Mouse (Mus musculus) gastrocnemius, adult 2 months (tissue): ENCODE measurements around the gene Ttn. TPM values are rescaled to one million over a fixed set of nuclear protein-coding genes. Genes with fewer than 3 reads are reported as not detected.
"Not testable (repeated sequence)": the region's sequence is repeated elsewhere in the genome, so short reads cannot be mapped to it uniquely, and the experiment has no call there.

Experiments used
- DNase-seq: peaks from one replicate; pipeline ENCODE4 v3.0.0; 2022
- H3K27ac ChIP-seq: fragments of 200-600 bp; 2 replicates; pipeline ENCODE4 v1.8.1; 2022; ENCODE audit warnings: mild to moderate bottlenecking
- H3K4me3 ChIP-seq: fragments of 200-600 bp; 2 replicates; pipeline ENCODE4 v1.8.1; 2022; ENCODE audit warnings: mild to moderate bottlenecking, moderate library complexity
- CTCF ChIP-seq: fragments of 200-600 bp; IDR thresholded peaks from 2 replicates; pipeline ENCODE4 v1.8.1; 2022; ENCODE audit warnings: antibody characterized with exemption, mild to moderate bottlenecking, moderate library complexity
- intact Hi-C: fragments of 180-260 bp; cut with DNase I; formaldehyde crosslinking; loops from one replicate; pipeline ENCODE4 v1.15.1; 2025
- long read RNA-seq, 2 experiments: library from polyadenylated mRNA; stranded (forward); transcript quantifications; one replicate each; pipeline ENCODE4 v2.0.0; 2021
- total RNA-seq, 2 experiments: library from RNA; stranded (reverse); gene quantifications; 2 replicates each; pipeline ENCODE4 v1.2.3; 2021

The Ttn gene
- total RNA-seq, result 1,000 to 10,000 TPM; 6,941 to 7,187 TPM
- long read RNA-seq, experiment 1, partial matches to known transcripts, result 368 of 471 reads
- long read RNA-seq, experiment 1, other reads (novel, unspliced or antisense), result 103 of 471 reads
- long read RNA-seq, experiment 2, partial matches to known transcripts, result 268 of 390 reads
- long read RNA-seq, experiment 2, other reads (novel, unspliced or antisense), result 122 of 390 reads

- TF ChIP-seq CTCF, result no peak
- peak within 1 kb of the TSS; percentile 81 for H3K4me3 ChIP-seq
- intact Hi-C loops, result loop anchor here (1.0 kb wide), 1 partner anchor 52 kb away; no protein-coding TSS in a partner anchor
- peak; percentile 92 for DNase-seq
- peak within 1 kb of the TSS; percentile 99 for H3K27ac ChIP-seq
Measured at GRCm38 (mm10) chr2:76982391-76983145, at the start of gene Ttn. TSS of gene Ttn (minus strand) at chr2:76982547.

GRCm38 (mm10) chr2:77020649-77021048 lies 38.3 kb upstream of the Ttn start:
- intact Hi-C loops, result no loop called here
- Histone ChIP-seq H3K27ac (peak overlapping the region; percentile 61), H3K4me3 (no peak overlapping the region)
- no peak for TF ChIP-seq CTCF
- DNase-seq, result no peak

GRCm38 (mm10) chr2:77017735-77018134 lies 35.4 kb upstream of the Ttn start:
- no peak for TF ChIP-seq CTCF
- intact Hi-C loops, result no loop called here
- DNase-seq, result no peak
- Histone ChIP-seq H3K27ac (no peak overlapping the region), H3K4me3 (no peak overlapping the region)

- intact Hi-C loops, result not testable (repeated sequence)
Measured at GRCm38 (mm10) chr2:77013449-77013848, 31.1 kb upstream of the Ttn start.

GRCm38 (mm10) chr2:77011981-77012380 lies 29.6 kb upstream of the Ttn start:
- Histone ChIP-seq H3K4me3 (no peak overlapping the region), H3K27ac (no peak overlapping the region)
- DNase-seq, result no peak
- intact Hi-C loops, result no loop called here
- TF ChIP-seq CTCF, result no peak

More at GRCm38 (mm10) chr2:77013449-77013848, 31.1 kb upstream of the Ttn start:
- peak overlapping the region; percentile 56 for H3K27ac ChIP-seq
- H3K4me3 ChIP-seq, DNase-seq: not testable (repeated sequence)

- intact Hi-C loops, result no loop called here
Measured at GRCm38 (mm10) chr2:77007015-77007414, 24.7 kb upstream of the Ttn start.

GRCm38 (mm10) chr2:77003148-77003547 lies 20.8 kb upstream of the Ttn start:
- intact Hi-C loops, result no loop called here
- H3K4me3 ChIP-seq, result no peak overlapping the region
- DNase-seq, result no peak
- no peak for TF ChIP-seq CTCF
- H3K27ac ChIP-seq, result no peak overlapping the region

More at GRCm38 (mm10) chr2:77007015-77007414, 24.7 kb upstream of the Ttn start:
- DNase-seq, result no peak
- no peak overlapping the region for H3K4me3 ChIP-seq
- no peak for TF ChIP-seq CTCF
- no peak overlapping the region for H3K27ac ChIP-seq

- peak overlapping the region; percentile 83 for H3K27ac ChIP-seq
- peak; percentile 80 for DNase-seq
Measured at GRCm38 (mm10) chr2:76998351-76998750, 16.0 kb upstream of the Ttn start.

GRCm38 (mm10) chr2:76992493-76993201 lies 10.3 kb upstream of the Ttn start:
- TF ChIP-seq CTCF, result no peak
- intact Hi-C loops, result no loop called here
- Histone ChIP-seq H3K27ac (no peak overlapping the region), H3K4me3 (no peak overlapping the region)
- DNase-seq, result no peak

More at GRCm38 (mm10) chr2:76998351-76998750, 16.0 kb upstream of the Ttn start:
- peak overlapping the region; percentile 13; the same call in 1 of the 2 replicates for H3K4me3 ChIP-seq
- intact Hi-C loops, result no loop called here
- TF ChIP-seq CTCF, result no peak

GRCm38 (mm10) chr2:76987317-76987716 lies 5.0 kb upstream of the Ttn start:
- DNase-seq, result no peak
- TF ChIP-seq CTCF, result no peak
- intact Hi-C loops, result no loop called here
- no peak overlapping the region for H3K4me3 ChIP-seq
- no peak overlapping the region for H3K27ac ChIP-seq

- intact Hi-C loops, result no loop called here
- DNase-seq, result no peak
- Histone ChIP-seq H3K27ac (peak overlapping the region; percentile 99), H3K4me3 (peak overlapping the region; percentile 81)
- TF ChIP-seq CTCF, result no peak
Measured at GRCm38 (mm10) chr2:76984384-76984783, 2.0 kb upstream of the Ttn start.

- TF ChIP-seq CTCF, result no peak
- H3K4me3 ChIP-seq, result peak overlapping the region; percentile 81
- peak; percentile 40 for DNase-seq
- intact Hi-C loops, result no loop called here
- H3K27ac ChIP-seq, result peak overlapping the region; percentile 99
Measured at GRCm38 (mm10) chr2:76983601-76984000, 1.3 kb upstream of the Ttn start.

- peak overlapping the region; percentile 81 for H3K4me3 ChIP-seq
- peak overlapping the region; percentile 99 for H3K27ac ChIP-seq
- DNase-seq, result peak; percentile 78
- intact Hi-C loops, result loop anchor here (1.0 kb wide), 1 partner anchor 53 kb away; no protein-coding TSS in a partner anchor
- no peak for TF ChIP-seq CTCF
Measured at GRCm38 (mm10) chr2:76981717-76982116, 630 bp downstream of the Ttn start.
